Mouse (Mus musculus): ENCODE results near the gene Gabpb2.

Gabpb2 gene

GRCm38 (mm10) chr3:95199101-95199500 is 18.6 kb downstream of the Gabpb2 start:
- in situ Hi-C loops (cut with MboI; ENCODE audit: low sequenced_read_pairs) = no loop called here

DNA sequence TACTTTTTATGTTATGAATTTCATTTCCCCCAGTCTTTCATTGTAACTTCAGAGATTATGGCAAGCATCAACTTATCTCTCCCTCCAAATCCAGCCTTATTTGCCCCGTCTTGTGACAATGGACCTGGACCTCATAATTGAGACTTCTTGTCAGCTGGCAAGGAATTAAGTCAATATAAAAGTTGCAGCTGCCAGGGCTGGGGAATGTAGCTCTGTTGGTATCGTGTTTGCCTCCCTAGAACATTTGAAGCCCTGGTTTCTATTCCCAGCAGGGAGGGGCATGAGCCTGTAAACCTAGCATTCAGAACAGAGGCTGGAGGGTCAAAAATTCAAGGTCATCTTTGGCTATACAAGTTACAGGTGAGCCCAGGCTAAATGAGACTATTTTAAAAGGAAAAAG is 21.9 kb downstream of the Gabpb2 start:
- in situ Hi-C loops (cut with MboI; ENCODE audit: low sequenced_read_pairs) = no loop called here

GRCm38 (mm10) chr3:95194721-95195135 is 23.0 kb downstream of the Gabpb2 start:
- in situ Hi-C loops (cut with MboI; ENCODE audit: low sequenced_read_pairs) = no loop called here

GRCm38 (mm10) chr3:95186888-95187287 is 30.8 kb downstream of the Gabpb2 start:
- in situ Hi-C loops (cut with MboI; ENCODE audit: low sequenced_read_pairs) = no loop called here

DNA sequence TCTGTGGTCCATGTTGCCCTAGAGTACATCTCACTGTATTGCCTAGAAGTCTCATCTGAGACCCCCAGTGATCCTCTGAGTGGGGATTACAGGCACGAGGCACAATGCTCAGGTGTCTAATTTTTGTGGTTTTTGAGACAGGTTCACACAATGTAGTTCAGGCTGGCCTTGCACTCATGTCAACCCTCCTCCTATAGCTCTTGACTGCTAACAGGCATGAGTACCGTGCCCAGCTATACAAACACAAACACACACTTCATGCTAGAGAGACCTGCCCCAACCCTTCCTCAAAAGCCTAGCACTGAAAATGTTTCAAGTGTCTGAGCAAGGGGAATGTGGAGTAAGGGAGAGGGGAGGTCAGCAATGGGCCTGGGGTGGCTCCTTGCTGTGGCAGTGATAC is 31.6 kb downstream of the Gabpb2 start:
- in situ Hi-C loops (cut with MboI; ENCODE audit: low sequenced_read_pairs) = no loop called here

GRCm38 (mm10) chr3:95184796-95185577 is 32.7 kb downstream of the Gabpb2 start:
- in situ Hi-C loops (cut with MboI; ENCODE audit: low sequenced_read_pairs) = no loop called here

DNA sequence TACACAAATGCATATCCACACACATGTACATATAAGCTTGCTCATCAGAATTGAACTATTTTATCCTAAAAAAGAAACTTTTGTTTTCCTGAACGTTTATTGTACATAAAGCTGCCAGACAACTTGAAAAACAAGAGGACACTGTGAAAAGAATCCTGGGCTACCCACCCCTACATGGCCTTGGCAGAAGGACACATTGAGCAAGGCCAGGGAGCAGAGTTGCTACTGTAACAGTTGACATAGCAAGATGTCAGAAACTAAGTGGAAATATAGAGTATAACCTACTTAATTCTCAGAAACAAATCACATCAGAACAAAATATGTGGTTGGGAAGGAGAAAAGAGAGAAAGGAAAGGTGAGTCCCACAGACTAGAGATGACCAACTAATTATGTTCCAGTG is 35.9 kb downstream of the Gabpb2 start:
- in situ Hi-C loops (cut with MboI; ENCODE audit: low sequenced_read_pairs) = no loop called here

GRCm38 (mm10) chr3:95179890-95180289 is 37.8 kb downstream of the Gabpb2 start:
- in situ Hi-C loops (cut with MboI; ENCODE audit: low sequenced_read_pairs) = no loop called here

DNA sequence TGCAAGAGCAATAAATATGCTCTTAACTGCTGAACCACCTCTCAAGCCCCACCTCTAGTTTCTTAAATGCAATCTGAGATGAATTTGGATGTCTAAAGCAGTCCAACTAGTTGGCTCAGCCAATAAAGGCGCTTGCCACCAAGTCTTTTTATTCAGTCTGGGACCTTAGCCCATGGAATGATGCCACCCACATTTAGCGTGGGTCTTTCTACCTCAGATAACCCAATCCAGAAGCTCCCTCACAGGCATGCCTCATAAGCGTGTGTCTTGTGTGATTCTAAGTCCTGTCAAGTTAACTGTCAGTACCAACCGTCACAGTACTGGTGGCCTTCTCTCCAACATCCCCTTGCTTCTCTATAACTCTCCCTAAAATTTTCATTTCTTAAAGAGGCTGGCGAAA is 38.8 kb downstream of the Gabpb2 start:
- in situ Hi-C loops (cut with MboI; ENCODE audit: low sequenced_read_pairs) = no loop called here

GRCm38 (mm10) chr3:95177583-95177982 is 40.1 kb downstream of the Gabpb2 start:
- in situ Hi-C loops (cut with MboI; ENCODE audit: low sequenced_read_pairs) = no loop called here

GRCm38 (mm10) chr3:95176500-95176899 is 41.2 kb downstream of the Gabpb2 start:
- in situ Hi-C loops (cut with MboI; ENCODE audit: low sequenced_read_pairs) = no loop called here

GRCm38 (mm10) chr3:95174011-95174592 is 43.6 kb downstream of the Gabpb2 start:
- in situ Hi-C loops (cut with MboI; ENCODE audit: low sequenced_read_pairs) = no loop called here

- in situ Hi-C loops (cut with MboI; ENCODE audit: low sequenced_read_pairs) = no loop called here
Observed at GRCm38 (mm10) chr3:95173256-95173949, 44.3 kb downstream of the Gabpb2 start.

GRCm38 (mm10) chr3:95172526-95173255 is 45.0 kb downstream of the Gabpb2 start:
- in situ Hi-C loops (cut with MboI; ENCODE audit: low sequenced_read_pairs) = no loop called here

- in situ Hi-C loops (cut with MboI; ENCODE audit: low sequenced_read_pairs) = no loop called here
Observed at GRCm38 (mm10) chr3:95171105-95171504, 46.6 kb downstream of the Gabpb2 start.

GRCm38 (mm10) chr3:95169996-95170395 is 47.7 kb downstream of the Gabpb2 start:
- in situ Hi-C loops (cut with MboI; ENCODE audit: low sequenced_read_pairs) = no loop called here

DNA sequence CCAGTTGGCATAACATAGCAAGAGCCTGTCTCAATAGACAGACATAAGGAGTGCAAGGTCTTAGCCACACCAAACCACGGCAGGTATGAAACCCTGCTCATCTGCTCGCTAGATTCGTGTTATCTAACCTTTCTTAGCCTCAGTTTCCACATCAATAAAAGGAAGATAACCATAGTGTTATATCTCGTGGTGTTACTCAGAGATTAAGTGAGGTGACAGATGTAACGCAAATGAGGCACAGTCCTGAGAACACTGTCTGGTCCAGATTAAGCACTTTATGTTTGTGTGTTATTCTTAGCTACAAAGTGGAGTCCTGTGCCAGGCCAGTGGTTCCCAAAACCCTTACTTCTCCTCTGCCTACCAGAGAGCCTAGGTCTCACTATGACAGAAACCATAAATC is 52.9 kb downstream of the Gabpb2 start:
- in situ Hi-C loops (cut with MboI; ENCODE audit: low sequenced_read_pairs) = no loop called here

- in situ Hi-C loops (cut with MboI; ENCODE audit: low sequenced_read_pairs) = no loop called here
Observed at GRCm38 (mm10) chr3:95164256-95164550, 53.5 kb downstream of the Gabpb2 start.

GRCm38 (mm10) chr3:95163419-95164255 is 54.1 kb downstream of the Gabpb2 start:
- in situ Hi-C loops (cut with MboI; ENCODE audit: low sequenced_read_pairs) = no loop called here

DNA sequence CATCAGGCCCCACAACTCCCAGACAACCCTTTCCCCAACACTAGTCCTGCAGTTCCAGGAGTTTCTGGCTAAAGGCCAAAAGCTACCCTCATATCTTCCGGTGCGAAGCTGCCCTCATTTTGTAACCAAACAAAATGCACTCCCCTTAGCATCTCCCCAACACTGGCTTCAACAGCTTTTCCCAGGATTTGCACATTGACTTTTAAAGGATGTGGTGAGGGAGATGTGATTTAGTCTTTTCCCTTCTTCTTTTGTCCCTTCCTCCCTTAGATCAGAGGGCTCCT is 55.4 kb downstream of the Gabpb2 start:
- in situ Hi-C loops (cut with MboI; ENCODE audit: low sequenced_read_pairs) = no loop called here

Measured in CH12F3 (cell line).